Mouse (Mus musculus) gonadal fat pad, adult 2 months (tissue): ENCODE results near the gene Liph. TPM values are rescaled to one million over a fixed set of nuclear protein-coding genes. Genes with fewer than 3 reads are reported as not detected.
"Not testable (repeated sequence)": the region's sequence is repeated elsewhere in the genome, so short reads cannot be mapped to it uniquely, and the experiment has no call there.

Source experiments
- DNase-seq: peaks from one replicate; pipeline ENCODE4 v3.0.0-alpha.2; 2012; ENCODE audit warnings: low read depth
- polyA plus RNA-seq: library from polyadenylated mRNA; depleted of rRNA; stranded (reverse); fragments of >200 nt; gene quantifications from 2 replicates; pipeline ENCODE4 v1.2.3, GENCODE M21; 2012; rRNA removed

The Liph gene
- polyA plus RNA-seq, 1 experiment: 0.63 TPM

DNA sequence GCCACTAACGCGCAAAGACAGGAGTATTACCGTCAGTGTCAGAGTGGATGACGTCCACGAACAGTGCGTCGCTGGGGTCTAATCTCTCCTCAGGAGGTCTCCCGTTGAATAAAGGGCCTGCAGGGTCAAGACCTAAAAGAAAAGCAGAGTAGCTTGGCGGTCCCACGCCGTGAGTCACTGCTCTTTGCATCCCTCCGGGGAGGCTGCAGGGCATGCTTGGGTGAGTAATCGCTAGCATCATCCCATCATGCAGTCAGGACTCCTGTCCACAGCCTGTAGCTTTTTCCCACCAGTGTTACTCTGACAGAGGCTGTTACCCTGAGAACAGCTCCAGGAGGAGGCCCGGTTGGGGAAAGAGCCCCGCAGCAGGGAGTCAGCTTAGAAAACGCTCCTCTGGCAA lies 19.3 kb downstream of the Liph start:
- no peak for DNase-seq

GRCm38 (mm10) chr16:21971446-21971845 lies 24.0 kb downstream of the Liph start:
- DNase-seq: no peak

GRCm38 (mm10) chr16:21970536-21970935 lies 24.9 kb downstream of the Liph start:
- no peak for DNase-seq

DNA sequence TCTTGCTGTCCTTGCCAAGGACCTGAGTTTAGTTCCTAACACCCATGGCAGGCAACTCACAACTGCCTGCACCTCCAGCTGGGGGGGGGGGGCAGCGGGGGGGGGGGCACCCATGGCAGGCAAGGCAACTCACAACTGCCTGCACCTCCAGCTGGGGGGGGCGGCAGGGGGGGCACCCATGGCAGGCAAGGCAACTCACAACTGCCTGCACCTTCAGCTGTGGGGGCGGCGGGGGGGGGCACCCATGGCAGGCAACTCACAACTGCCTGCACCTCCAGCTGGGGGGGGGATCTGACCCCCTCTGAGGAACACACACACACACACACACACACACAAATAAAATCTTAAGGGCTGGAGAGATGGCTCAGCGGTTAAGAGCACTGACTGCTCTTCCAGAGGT lies 25.6 kb downstream of the Liph start:
- no peak for DNase-seq

- no peak for DNase-seq
These were observed 29.9 kb downstream of the Liph start for GRCm38 (mm10) chr16:21965576-21965975.

GRCm38 (mm10) chr16:21955591-21955990 lies 39.9 kb downstream of the Liph start:
- no peak for DNase-seq

DNA sequence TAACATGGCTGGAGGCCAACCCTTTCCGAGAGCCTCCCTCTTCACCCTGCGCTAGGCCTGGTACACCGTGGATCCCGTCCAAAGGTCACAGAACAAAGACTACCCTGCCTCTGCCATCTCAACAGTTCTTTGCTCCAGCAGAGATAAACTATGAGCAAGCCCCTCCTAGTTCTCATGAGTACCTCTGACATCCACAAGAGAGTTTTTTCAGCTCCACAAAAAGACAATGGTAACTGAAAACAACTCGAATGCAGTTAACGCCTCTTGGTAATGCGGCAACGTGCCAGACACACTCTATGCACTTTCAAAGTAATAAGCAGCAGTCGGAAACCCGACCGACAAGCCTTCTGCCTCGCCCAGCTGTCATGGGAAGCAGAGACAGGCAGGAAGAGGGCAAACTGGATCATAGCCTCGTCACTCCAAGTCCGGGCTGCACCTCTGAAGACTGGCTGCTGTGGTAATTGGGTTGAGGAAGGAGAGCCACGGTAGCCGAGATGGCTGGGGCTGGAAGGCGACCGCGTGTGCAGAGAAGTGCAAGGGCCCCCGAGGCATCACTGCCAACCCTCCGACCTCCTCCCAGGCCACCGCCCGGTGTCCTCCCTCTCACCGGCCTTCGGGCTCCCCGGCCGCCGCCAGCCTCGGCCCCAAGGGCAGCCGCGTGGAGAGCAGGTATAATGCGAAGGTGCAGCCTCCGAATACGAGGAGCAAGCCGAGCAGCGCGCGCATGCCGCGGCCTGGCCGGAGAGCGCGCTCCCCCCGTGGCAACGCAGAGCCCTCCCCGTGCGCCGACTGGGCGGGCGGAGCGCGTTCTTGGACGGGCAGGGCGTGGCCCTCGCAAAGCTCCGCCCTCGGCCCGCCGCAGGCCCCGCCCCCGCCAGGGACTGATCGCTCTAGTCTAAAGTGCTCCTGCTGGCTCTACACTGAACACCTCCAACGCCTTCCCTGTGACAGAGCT lies 48.4 kb downstream of the Liph start, which contains the start of gene Tmem41a:
Gene Tmem41a (minus strand): TSS at position 792 of the 955 bp plus-strand sequence.
- DNase-seq: no peak

GRCm38 (mm10) chr16:21928471-21928870 lies 67.0 kb downstream of the Liph start:
- no peak for DNase-seq

DNA sequence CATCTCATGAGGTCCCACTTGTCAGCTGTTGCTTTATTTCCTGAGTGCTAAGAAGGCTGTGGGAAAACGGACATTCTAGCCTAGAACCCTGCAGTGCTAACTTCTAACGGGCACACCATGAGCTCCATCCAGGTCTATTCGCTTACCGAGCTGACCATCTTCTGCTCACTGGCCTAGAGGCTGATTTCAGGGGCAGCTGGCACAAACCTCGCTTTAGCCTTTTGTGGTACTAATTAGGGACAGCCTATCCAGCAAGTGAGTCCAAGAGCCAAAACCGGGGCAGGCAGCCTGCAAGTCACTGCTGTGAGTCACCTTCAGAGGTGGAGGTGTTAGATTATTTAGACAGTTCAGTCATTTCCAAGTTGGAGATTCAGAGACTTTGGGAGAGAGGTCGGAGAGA lies 78.8 kb downstream of the Liph start:
- no peak for DNase-seq

DNA sequence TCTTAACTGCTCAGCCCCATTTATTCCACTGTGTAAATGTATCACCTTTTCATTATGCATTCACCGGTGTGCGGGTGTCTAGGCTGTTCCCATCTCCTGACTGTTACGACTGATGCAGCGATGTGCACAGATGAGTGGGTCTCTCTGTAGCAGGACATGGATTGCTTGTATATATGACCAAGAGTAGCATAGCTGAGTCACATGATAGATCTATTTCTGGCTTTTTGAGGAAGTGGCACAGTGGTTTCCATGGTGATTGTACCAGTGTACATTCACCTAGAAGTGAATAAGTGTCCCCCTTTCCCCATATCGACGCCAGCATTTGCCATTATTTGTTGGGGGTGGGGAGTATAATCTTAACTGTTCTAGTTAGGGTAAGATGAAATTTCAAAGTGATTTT lies 82.1 kb downstream of the Liph start:
- no peak for DNase-seq

GRCm38 (mm10) chr16:21908906-21909305 lies 86.6 kb downstream of the Liph start:
- not testable (repeated sequence) for DNase-seq

GRCm38 (mm10) chr16:21906902-21907301 lies 88.6 kb downstream of the Liph start:
- no peak for DNase-seq

DNA sequence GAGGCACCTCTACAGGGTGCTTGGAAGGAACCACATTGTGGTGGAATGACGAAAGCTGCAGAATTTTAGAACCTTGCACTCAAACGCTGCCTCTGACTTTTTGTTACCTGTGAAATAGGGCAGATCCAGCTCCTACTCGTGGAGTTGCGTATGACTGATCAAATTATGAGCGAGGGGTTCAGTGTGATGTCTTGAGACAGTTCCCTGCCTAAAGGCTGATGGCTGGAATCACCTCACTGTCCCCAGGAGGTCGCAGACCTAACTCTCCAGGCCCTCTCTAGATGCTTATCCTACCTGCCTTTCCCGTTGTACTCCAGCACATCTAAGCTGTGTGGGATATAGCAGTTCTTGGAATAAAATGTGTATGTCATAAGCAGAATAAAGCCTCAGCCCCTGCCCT lies 89.5 kb downstream of the Liph start:
- no peak for DNase-seq

DNA sequence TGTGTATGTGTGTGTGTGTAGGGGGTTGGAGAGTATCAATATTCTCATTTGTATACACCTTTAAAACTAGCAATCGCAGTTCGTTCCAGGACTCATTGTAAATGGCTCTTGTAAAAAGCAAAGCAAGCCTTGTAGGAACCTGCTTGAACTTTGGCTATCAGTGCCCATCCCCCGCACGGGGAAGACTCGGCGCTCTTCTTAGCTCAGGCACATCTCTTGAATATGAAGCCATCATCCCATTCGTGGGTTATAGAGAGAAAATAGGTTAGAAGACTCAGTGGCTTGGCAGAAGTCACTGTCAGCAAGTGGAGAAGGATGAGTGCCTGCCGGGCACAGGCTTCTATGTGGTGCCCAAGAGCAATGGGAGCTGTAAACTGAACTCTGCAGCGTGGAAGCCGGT lies 90.8 kb downstream of the Liph start:
- DNase-seq: no peak

Other genes with a start within 250 kb of the Liph start
- gene Ehhadh, start 207.9 kb downstream of the Liph start, polyA plus RNA-seq: 17.7 and 21.1 TPM in 2 replicates
- gene Map3k13, start 201.3 kb downstream of the Liph start, polyA plus RNA-seq: 0.88 and 1.1 TPM in 2 replicates
- gene Tmem41a, start 48.1 kb downstream of the Liph start, polyA plus RNA-seq: 5.9 and 10.3 TPM in 2 replicates
- gene Senp2, start 13.8 kb upstream of the Liph start, polyA plus RNA-seq: 10.1 and 12.1 TPM in 2 replicates
- gene Igf2bp2, start 167.6 kb upstream of the Liph start, polyA plus RNA-seq: 1.4 and 2.3 TPM in 2 replicates